Mouse (Mus musculus) limb, embryonic 15.5 days (tissue): ENCODE data around the gene Snai1. TPM values are rescaled to one million over a fixed set of nuclear protein-coding genes. Genes with fewer than 3 reads are reported as not detected.

Source experiments
- polyA plus RNA-seq: library from polyadenylated mRNA; unstranded; fragments of >200 nt; fragmentation: Nextera tagmentation; extraction: Ambion mirVana; gene quantifications from 2 replicates; pipeline ENCODE4 v1.2.1, GENCODE M21; 2015

The Snai1 gene
- polyA plus RNA-seq, 1 experiment from 2014 or later: 52.6 TPM

Other genes starting within 250 kb of the Snai1 start
- 11.2 and 14.8 TPM in 2 replicates for gene B4galt5, start 189.0 kb upstream of the Snai1 start, polyA plus RNA-seq
- gene Slc9a8, start 116.5 kb upstream of the Snai1 start, polyA plus RNA-seq: 14.7 and 16.6 TPM in 2 replicates
- gene Rnf114, start 45.5 kb upstream of the Snai1 start, polyA plus RNA-seq: 69.9 and 70.3 TPM in 2 replicates
- gene Spata2, start 45.3 kb upstream of the Snai1 start, polyA plus RNA-seq: 12.9 and 15.3 TPM in 2 replicates
- gene Ube2v1, start 93.9 kb downstream of the Snai1 start, polyA plus RNA-seq: 289 and 315 TPM in 2 replicates
- gene Gm20431, start 123.3 kb downstream of the Snai1 start, polyA plus RNA-seq: 3.9 and 9.4 TPM in 2 replicates
- 20.5 and 25.0 TPM in 2 replicates for gene Cebpb, start 150.7 kb downstream of the Snai1 start, polyA plus RNA-seq
- 36.2 and 40.1 TPM in 2 replicates for gene Tmem189, start 151.6 kb downstream of the Snai1 start, polyA plus RNA-seq